Mouse (Mus musculus) embryonic facial prominence, embryonic 11.5 days (tissue): ENCODE results near the gene Tmeff2. TPM values are rescaled to one million over a fixed set of nuclear protein-coding genes. Genes with fewer than 3 reads are reported as not detected.

Experiments
- ATAC-seq: fragments of 200-750 bp; cut with Nextera tagmentation; replicated peaks from 2 replicates; pipeline ENCODE4 v1.8.0; 2017; ENCODE audit warnings: low read depth; ENCODE audit not compliant: insufficient number of reproducible peaks, low FRiP score, low TSS enrichment
- DNase-seq: peaks from one replicate; pipeline ENCODE4 v3.0.0-alpha.2; 2015; ENCODE audit warnings: low spot score
- H3K27ac ChIP-seq: fragments of 300-500 bp; sonication (generic); replicated peaks from 2 replicates; pipeline ENCODE4 v1.5.1; 2014; ENCODE audit warnings: mild to moderate bottlenecking, low read depth, low read length, control low read depth
- H3K27me3 ChIP-seq: fragments of 300-500 bp; sonication (generic); 2 replicates; pipeline ENCODE4 v1.6.1; 2014; ENCODE audit warnings: mild to moderate bottlenecking, low read length, moderate library complexity, mixed read lengths; ENCODE audit not compliant: control insufficient read depth, insufficient read depth
- H3K36me3 ChIP-seq: fragments of 300-500 bp; sonication (generic); replicated peaks from 2 replicates; pipeline ENCODE4 v1.6.1; 2014; ENCODE audit warnings: low read depth, mild to moderate bottlenecking, low read length, moderate library complexity, mixed read lengths; ENCODE audit not compliant: control insufficient read depth, insufficient read depth
- H3K4me1 ChIP-seq: fragments of 300-500 bp; sonication (generic); 2 replicates; pipeline ENCODE4 v1.6.1; 2014; ENCODE audit warnings: low read length, mixed read lengths; ENCODE audit not compliant: control insufficient read depth, insufficient read depth
- H3K4me2 ChIP-seq: fragments of 300-500 bp; sonication (generic); 2 replicates; pipeline ENCODE4 v1.6.1; 2014; ENCODE audit warnings: low read depth, mild to moderate bottlenecking, control low read depth, low read length, moderate library complexity
- H3K4me3 ChIP-seq: fragments of 300-500 bp; sonication (generic); 2 replicates; pipeline ENCODE4 v1.5.1; 2014; ENCODE audit warnings: low read depth, low read length, control low read depth
- H3K9ac ChIP-seq: fragments of 300-500 bp; sonication (generic); replicated peaks from 2 replicates; pipeline ENCODE4 v1.6.1; 2014; ENCODE audit warnings: mild to moderate bottlenecking, control low read depth, low read length
- H3K9me3 ChIP-seq: fragments of 300-500 bp; sonication (generic); replicated peaks from 2 replicates; pipeline ENCODE4 v1.6.1; 2016; ENCODE audit warnings: mild to moderate bottlenecking, low read length, inconsistent platforms, mixed read lengths; ENCODE audit not compliant: control insufficient read depth
- WGBS: fragments of 180-500 bp; shearing (Covaris S2); extraction: QIAGEN DNeasy Blood & Tissue Kit; methylation state at CpG from one replicate; pipeline ENCODE4 v1.1.7; 2014; 5-methylcytosine and 5-hydroxymethylcytosine counted together
- polyA plus RNA-seq: library from polyadenylated mRNA; unstranded; fragments of >200 nt; fragmentation: Nextera tagmentation; extraction: Ambion mirVana; gene quantifications from 2 replicates; pipeline ENCODE4 v1.2.1, GENCODE M21; 2014

Gene Tmeff2
- polyA plus RNA-seq, 1 experiment from 2014 or later, result 8.6 TPM

- no peak overlapping the region for H3K9ac ChIP-seq
- no peaks in the 10 kb centered on the region for H3K36me3 ChIP-seq
- ATAC-seq, result no peak
- H3K4me3 ChIP-seq, result no peak overlapping the region
- H3K27ac ChIP-seq, result no peak overlapping the region
- no peaks in the 10 kb centered on the region for H3K4me1 ChIP-seq
- WGBS, result 82% methylated on average over 1 of the region's 1 CpGs
- no peak for DNase-seq
- H3K4me2 ChIP-seq, result no peak overlapping the region
- H3K27me3 ChIP-seq, result no peaks in the 10 kb centered on the region
- no peaks in the 10 kb centered on the region for H3K9me3 ChIP-seq
Measured at GRCm38 (mm10) chr1:51149890-51150289, 249.4 kb downstream of the Tmeff2 start.

- Histone ChIP-seq H3K27me3 (no peaks in the 10 kb centered on the region), H3K9ac (no peak overlapping the region), H3K36me3 (no peaks in the 10 kb centered on the region), H3K4me2 (no peak overlapping the region), H3K9me3 (no peaks in the 10 kb centered on the region), H3K4me1 (no peaks in the 10 kb centered on the region), H3K4me3 (no peak overlapping the region), H3K27ac (no peak overlapping the region)
- 40% methylated on average over 2 of the region's 2 CpGs for WGBS
- no peak for ATAC-seq
- peak; percentile 20 for DNase-seq
Measured at GRCm38 (mm10) chr1:51152017-51152416, 251.6 kb downstream of the Tmeff2 start.

DNA sequence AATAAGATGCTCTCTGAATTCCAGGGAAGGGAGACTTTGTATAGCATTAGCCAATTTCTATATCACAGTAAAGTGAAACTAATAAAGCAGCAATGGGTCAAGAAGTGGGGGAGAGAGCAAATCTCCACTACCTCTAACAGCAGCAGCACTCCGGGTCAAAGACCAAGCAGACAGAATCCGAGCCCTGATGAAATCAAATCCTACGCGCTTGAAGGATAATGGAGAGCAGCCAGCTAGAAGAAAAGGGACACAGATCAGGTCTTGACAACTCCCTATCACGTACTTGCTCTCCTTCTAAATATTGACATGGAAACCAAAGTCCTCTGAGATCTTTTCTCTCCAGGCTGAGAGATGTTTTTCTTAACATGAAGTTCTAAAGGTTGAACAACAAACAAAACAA is 252.4 kb downstream of the Tmeff2 start:
- H3K4me1 ChIP-seq, result no peaks in the 10 kb centered on the region
- DNase-seq (peak; percentile 7), ATAC-seq (no peak)
- H3K36me3 ChIP-seq, result no peaks in the 10 kb centered on the region
- 21% methylated on average over 5 of the region's 5 CpGs for WGBS
- H3K4me2 ChIP-seq, result no peak overlapping the region
- H3K27me3 ChIP-seq, result no peaks in the 10 kb centered on the region
- H3K9me3 ChIP-seq, result no peaks in the 10 kb centered on the region
- H3K27ac ChIP-seq, result no peak overlapping the region
- no peak overlapping the region for H3K9ac ChIP-seq
- no peak overlapping the region for H3K4me3 ChIP-seq

DNA sequence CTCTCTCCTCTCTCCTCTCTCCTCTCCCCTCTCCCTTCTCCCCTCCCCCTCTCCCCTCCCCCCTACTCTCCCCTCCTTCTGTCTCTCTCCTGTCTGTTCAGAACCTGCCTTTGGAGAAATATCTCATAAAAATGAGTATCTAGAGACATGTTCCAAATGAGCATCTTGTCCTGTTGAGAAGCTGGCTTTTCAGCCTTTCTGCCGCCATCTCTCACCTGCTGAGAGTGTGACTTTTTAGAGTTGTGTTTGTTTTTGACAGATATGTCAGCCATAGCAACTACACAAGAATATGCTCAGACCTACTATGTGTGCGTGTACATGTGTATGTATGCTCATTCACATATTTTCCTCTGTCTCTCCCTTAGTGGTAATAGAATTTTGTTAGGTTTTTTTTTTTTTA is 283.8 kb downstream of the Tmeff2 start:
- H3K9ac ChIP-seq, result no peak overlapping the region
- ATAC-seq (no peak), DNase-seq (no peak)
- no peak overlapping the region for H3K27ac ChIP-seq
- WGBS, result 82% methylated on average over 2 of the region's 2 CpGs
- no peaks in the 10 kb centered on the region for H3K9me3 ChIP-seq
- H3K36me3 ChIP-seq, result no peaks in the 10 kb centered on the region
- no peak overlapping the region for H3K4me3 ChIP-seq
- no peaks in the 10 kb centered on the region for H3K4me1 ChIP-seq
- no peak overlapping the region for H3K4me2 ChIP-seq
- H3K27me3 ChIP-seq, result no peaks in the 10 kb centered on the region

GRCm38 (mm10) chr1:51189008-51189407 is 288.6 kb downstream of the Tmeff2 start:
- H3K27me3 ChIP-seq, result no peaks in the 10 kb centered on the region
- H3K9ac ChIP-seq, result no peak overlapping the region
- no peak for DNase-seq
- no peaks in the 10 kb centered on the region for H3K36me3 ChIP-seq
- H3K4me2 ChIP-seq, result no peak overlapping the region
- H3K4me1 ChIP-seq, result no peaks in the 10 kb centered on the region
- H3K4me3 ChIP-seq, result no peak overlapping the region
- ATAC-seq, result no peak
- H3K9me3 ChIP-seq, result no peaks in the 10 kb centered on the region
- 88% methylated on average over 5 of the region's 5 CpGs for WGBS
- no peak overlapping the region for H3K27ac ChIP-seq

GRCm38 (mm10) chr1:51191253-51191652 is 290.8 kb downstream of the Tmeff2 start:
- Histone ChIP-seq H3K4me2 (no peak overlapping the region), H3K4me1 (no peaks in the 10 kb centered on the region), H3K9me3 (no peaks in the 10 kb centered on the region), H3K4me3 (no peak overlapping the region), H3K27ac (no peak overlapping the region), H3K36me3 (no peaks in the 10 kb centered on the region), H3K9ac (no peak overlapping the region), H3K27me3 (no peaks in the 10 kb centered on the region)
- ATAC-seq (no peak), DNase-seq (no peak)

GRCm38 (mm10) chr1:51191872-51192613 is 291.6 kb downstream of the Tmeff2 start:
- no peak overlapping the region for H3K27ac ChIP-seq
- no peaks in the 10 kb centered on the region for H3K27me3 ChIP-seq
- 66% methylated on average over 6 of the region's 6 CpGs for WGBS
- ATAC-seq (no peak), DNase-seq (no peak)
- H3K9me3 ChIP-seq, result no peaks in the 10 kb centered on the region
- no peaks in the 10 kb centered on the region for H3K36me3 ChIP-seq
- no peak overlapping the region for H3K4me3 ChIP-seq
- H3K9ac ChIP-seq, result no peak overlapping the region
- no peak overlapping the region for H3K4me2 ChIP-seq
- H3K4me1 ChIP-seq, result no peaks in the 10 kb centered on the region

DNA sequence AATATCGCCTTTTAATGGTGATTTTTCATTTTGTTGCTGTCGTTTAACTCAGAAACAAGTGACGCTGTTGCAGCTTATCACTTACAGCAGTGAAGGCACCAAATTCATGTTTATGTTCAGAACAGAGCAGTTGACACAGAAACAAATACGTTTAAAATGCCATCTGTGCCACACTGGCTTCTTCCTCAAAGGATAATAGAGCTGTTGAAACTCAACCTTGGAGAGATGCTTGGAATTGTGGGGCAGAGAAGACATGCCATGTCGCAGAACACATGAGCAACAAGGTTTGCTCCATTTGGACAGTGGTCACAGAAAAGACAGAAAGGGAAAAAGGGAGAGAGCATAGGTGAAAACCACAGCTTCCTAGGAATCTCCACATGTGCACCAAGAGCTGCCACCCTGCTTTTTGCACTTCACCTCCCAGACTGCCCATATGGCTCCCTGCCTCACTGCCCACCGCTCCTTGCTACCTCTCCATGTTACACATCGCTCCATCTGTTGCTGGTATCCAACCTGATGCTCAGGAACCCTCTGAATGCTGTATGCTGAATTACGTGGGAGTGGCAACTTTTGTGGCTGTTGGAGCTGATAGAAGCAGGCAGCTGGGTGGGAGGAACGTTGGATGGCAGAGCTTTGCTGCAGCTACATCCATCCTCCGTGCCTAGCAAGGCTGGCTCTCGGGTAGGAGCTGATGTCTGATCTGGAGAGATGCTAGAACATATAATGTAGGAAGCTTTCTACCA is 298.8 kb downstream of the Tmeff2 start:
- WGBS, result 85% methylated on average over 11 of the region's 11 CpGs
- H3K27me3 ChIP-seq, result no peaks in the 10 kb centered on the region
- H3K9me3 ChIP-seq, result no peaks in the 10 kb centered on the region
- no peak overlapping the region for H3K4me2 ChIP-seq
- no peak overlapping the region for H3K9ac ChIP-seq
- no peak overlapping the region for H3K27ac ChIP-seq
- DNase-seq, result no peak
- no peaks in the 10 kb centered on the region for H3K4me1 ChIP-seq
- no peaks in the 10 kb centered on the region for H3K36me3 ChIP-seq
- H3K4me3 ChIP-seq, result no peak overlapping the region
- ATAC-seq, result no peak
